Mouse (Mus musculus): Measurements from ENCODE around the gene Tedc2. TPM values are rescaled to one million over a fixed set of nuclear protein-coding genes. Genes with fewer than 3 reads are reported as not detected.

The Tedc2 gene
- total RNA-seq, 1 experiment from 2014 or later = 8.9 TPM

DNA sequence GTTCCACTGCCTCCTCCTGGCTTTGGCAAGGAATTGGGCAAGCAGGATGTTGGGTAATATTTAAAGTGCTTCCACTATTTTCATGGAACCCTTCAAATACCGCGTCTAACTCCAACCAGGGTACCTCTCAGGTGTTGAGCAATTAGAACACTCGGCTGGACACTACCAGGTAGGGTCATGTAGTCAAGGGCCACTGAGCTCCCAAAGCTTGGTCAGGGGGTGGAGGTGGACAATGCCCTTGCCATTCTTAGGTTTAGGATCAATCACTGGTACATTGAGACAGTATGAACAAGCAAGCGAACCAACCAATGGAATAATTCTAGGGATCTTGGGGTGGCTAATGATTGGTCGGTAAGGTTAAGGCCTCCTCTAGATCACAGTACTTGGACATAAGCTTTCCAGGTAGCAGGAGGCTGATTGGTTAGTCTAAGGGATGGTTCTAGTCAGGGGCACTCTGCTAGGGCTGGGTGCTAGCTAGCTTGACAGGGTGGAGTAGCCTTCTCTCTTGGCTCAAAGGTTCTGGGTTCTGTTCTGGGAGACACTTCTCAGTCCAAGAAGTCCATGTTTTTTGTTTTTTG, 8.1 kb downstream of the Tedc2 start:
- DNase-seq = no peak

- peak; percentile 65 for DNase-seq
Measured at GRCm38 (mm10) chr17:24211631-24212440, 8.8 kb downstream of the Tedc2 start.

DNA sequence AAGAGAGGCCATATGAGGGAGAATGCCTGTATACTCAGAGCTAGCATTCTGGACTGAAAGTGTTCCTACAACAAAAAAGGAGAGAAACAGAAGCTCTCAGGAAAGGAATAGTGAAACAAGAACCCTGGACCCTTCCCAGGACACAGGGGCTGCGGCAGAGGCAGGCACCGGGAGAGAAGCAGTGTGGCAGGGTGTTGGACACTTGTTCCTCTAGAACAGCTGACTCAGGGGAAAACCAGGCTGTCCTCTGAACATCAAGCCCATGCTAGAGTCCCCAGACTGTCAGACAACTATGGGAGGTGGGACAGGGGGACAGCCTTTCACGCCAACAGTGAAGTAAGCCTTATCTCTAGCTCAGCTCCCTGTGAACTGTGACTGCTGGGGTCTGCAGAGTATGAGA, 10.1 kb downstream of the Tedc2 start:
- DNase-seq = no peak

DNA sequence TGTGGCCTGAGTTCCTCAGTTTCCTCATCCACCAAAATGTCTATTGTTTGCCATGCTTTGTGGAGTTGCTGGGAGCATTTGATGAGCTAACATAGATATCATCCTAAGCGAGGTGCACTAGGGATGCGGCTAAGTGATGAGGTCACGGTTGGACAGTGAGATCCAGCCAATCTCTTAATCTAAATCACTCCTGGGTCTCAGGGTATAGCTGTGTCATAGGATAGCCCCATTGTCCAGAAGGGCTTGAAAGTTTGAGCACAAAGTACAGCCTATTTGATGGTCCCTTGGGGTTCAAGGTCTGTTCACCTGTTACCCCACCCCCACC, 10.8 kb downstream of the Tedc2 start:
- DNase-seq = no peak

GRCm38 (mm10) chr17:24209043-24209915, 11.4 kb downstream of the Tedc2 start, which contains the start of gene Ntn3:
Gene Ntn3, minus strand, starts transcription at chr17:24209531.
- DNase-seq = peak; percentile 57

DNA sequence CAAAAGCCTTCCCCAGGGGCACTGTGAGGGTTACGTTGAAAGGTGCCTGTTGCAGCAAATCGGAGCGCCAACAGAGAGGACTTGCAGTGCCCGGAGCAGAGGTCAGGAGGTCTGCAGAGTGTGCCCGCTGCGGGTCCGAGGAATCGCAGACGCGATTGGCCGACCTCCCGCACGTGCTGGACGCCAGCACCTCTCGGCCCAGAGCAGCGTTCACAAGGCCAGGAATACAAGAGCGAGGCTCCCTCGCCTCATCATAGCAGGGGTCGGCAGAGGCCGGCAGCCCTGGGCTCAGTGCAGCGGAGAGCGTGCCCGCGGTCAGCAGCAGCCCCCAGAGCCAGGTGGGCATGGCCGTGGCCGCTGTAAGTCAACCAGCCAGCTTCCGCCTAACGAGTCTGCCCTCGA, 12.0 kb downstream of the Tedc2 start:
- DNase-seq = peak; percentile 33

GRCm38 (mm10) chr17:24207768-24208640, 12.6 kb downstream of the Tedc2 start:
- no peak for DNase-seq

- DNase-seq = peak; percentile 65
Measured at GRCm38 (mm10) chr17:24206451-24207351, 13.9 kb downstream of the Tedc2 start.

DNA sequence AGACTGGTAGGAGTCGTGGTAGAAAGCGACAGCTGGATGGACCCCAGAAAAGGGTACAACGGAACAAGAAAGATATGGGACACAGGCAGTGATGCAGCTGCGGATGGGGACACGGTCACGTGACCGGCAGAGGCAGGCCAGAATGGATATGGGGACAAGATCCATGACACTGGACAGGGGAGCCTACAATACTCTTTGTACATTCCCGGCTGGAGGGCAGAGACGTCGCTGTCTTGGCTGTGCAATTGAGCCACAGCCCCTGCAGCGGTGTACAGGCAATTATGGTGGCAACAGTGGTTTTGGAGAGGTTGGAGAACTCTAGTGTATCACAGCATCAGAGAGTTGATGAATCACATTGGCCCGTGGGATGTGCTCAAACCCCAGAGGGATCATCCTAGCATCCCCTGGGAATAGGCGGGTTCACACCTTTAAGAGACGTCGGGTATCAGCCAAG, 14.7 kb downstream of the Tedc2 start:
- peak; percentile 52 for DNase-seq

DNA sequence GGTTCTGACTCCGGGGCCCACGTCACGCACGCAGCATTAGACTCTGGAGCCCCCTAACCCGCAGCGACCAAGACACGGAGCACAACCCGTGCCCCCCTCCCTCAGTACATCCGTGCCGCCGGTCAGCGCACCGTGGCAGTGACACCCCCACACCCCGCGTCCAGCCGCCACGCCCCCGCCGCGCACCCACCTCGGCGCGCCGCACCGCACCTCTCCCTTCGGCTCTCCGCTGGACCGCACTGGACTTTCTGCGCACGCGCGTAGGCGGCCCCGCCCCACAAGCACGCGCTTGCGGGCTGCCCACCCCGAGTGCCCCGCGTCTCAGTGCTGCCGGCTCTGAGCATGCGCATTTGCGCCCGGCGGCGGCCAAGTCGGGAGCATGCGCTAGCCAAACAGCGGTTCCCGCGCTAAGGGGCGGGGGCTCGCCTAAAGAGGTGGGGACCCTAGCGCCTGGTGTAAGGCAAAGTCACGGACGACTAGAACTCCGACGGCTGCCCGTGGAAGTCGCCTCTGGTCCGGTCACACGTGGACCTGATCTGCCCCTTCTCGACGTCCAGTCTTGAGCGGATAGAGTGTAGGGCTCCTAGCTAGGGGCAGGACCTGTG, 15.3 kb downstream of the Tedc2 start, which contains the start of gene Tbc1d24:
Tbc1d24 (minus strand) TSS at position 279 of the 605 bp plus-strand sequence.
- DNase-seq = peak; percentile 96

- DNase-seq = no peak
Measured at GRCm38 (mm10) chr17:24204846-24205245, 15.8 kb downstream of the Tedc2 start.

DNA sequence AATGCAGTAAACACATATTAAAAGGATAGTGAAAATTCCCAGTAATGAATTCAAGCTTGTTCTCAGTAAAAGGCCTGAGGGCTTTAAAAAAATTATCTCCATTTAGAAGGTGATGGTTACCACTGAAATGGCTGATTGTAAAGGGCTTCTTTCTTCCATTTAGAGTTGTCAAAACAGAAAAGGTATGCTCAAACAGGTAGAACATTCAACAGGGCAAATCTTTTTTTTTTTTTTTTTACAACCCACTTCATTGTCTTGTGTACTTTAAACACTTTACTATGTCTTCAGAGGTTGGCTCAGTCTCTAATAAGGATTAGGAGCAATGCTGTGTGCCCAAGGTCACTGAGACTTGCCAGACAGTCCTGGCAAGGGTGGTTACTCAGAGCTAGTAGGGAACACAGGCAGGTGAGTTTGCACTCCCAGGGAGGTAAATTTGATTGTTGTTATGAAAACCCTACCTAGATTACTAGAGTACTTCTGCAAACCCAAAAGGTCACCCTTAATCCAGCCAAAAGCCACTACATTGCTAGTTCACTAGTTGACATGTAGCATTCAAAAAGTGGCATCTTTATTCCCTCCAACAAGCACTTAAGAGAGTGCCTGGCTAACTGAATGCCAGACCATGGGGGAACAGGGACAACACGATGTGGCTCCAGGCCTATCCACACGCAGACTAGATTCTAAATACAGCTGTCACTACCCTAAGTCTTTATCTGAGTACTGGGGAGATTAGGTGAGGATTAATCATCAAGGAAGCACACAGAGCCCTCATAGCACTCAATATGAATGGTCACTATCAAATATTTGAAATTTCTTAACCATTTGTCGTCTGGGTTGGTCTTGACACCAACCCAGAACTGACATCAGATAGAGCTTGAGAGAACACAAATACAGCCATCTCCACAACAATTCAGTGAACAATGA, 16.8 kb downstream of the Tedc2 start:
- peak; percentile 21 for DNase-seq

GRCm38 (mm10) chr17:24203068-24203467, 17.6 kb downstream of the Tedc2 start:
- no peak for DNase-seq

GRCm38 (mm10) chr17:24201092-24201491, 19.6 kb downstream of the Tedc2 start:
- no peak for DNase-seq

DNA sequence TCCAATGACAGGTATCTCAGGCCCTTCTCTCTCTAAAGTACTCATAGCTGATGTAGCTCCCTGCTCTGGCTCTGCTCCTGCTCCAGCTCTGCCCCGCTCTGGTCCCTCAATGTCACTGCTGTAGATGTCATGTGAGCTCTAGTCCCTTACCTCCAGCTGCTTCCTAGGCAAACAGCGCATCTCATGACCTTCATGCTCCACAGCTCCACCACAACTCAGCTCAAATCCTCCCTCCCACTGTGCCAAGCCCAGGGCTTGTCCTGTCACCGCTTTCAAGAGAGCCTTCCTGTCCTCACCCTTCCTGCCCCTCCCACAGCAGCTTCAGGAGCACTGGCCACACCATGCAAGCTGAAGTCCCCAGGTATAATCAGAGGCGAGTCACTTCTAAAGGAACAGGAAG, 20.9 kb downstream of the Tedc2 start:
- DNase-seq = no peak

GRCm38 (mm10) chr17:24199252-24199651, 21.4 kb downstream of the Tedc2 start:
- DNase-seq = no peak

- no peak for DNase-seq
Measured at GRCm38 (mm10) chr17:24197032-24197824, 23.4 kb downstream of the Tedc2 start.

DNA sequence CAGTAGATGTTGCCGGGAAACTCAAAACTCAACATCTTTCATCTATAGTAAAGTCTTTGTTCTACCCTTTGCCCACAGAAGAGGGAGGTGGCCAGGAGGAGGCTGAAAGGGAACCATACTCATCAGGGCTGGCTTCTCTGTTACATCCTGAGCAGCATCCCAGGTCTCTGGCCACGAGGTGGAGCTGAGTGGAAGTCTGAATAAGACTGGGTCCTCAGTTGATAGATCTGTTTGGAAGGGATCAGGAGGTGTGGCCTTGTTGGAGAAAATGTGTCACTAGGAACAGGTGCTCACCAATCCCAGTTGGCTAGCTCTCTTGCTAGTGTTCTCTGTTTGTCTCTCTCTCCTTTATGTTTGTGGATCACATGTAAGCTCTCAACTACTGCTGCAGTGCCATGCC, 25.3 kb downstream of the Tedc2 start:
- no peak for DNase-seq
